Comparison of ENCODE assay signal across 10 mouse cellular contexts in genomic region chr9:32443817-32444216, GRCm38 (mm10).
DNase-seq lines count a peak whose midpoint lies in the region; ATAC-seq lines count a peak whose summit lies in the region.
"Had no signal": no experiment of that assay in that cellular context is flagged by ENCODE, and none has a peak within 500 bp of the region (broad histone marks: within the 10 kb centered on the region; RNA-seq: fewer than 3 reads in every experiment).

No protein-coding gene starts in this region.

- H3K4me2 ChIP-seq in heart, embryonic 11.5 days: no peak overlapping the region

- H3K36me3 ChIP-seq in heart, embryonic 11.5 days (ENCODE audit: control insufficient read depth, insufficient read depth, low read length): no peaks in the 10 kb centered on the region

- no peaks in the 10 kb centered on the region for H3K9me3 ChIP-seq in heart, embryonic 11.5 days (replicated peaks; ENCODE audit: control insufficient read depth, low read length)

- WGBS in heart, embryonic 11.5 days (ENCODE audit: insufficient replicate concordance): 54% methylated on average over 6 of the region's 6 CpGs

- no peak overlapping the region for H3K9ac ChIP-seq in heart, embryonic 11.5 days (ENCODE audit: low read depth, low read length)

- no peaks in the 10 kb centered on the region for H3K27me3 ChIP-seq in heart, embryonic 11.5 days (ENCODE audit: control insufficient read depth, insufficient read depth, low read length)

- no peak overlapping the region; the same call in 1 of the 2 replicates for H3K27ac ChIP-seq in heart, embryonic 11.5 days (ENCODE audit: low read depth, low read length)
- H3K27ac ChIP-seq: kidney, postnatal 0 days had no signal

- DNase-seq in heart, adult 11 months: peak; percentile 92
- peak; percentile 39 for DNase-seq in adipocyte (ENCODE audit: low spot score)
- peak; percentile 26 for DNase-seq in gastrocnemius, postnatal 10 days
- DNase-seq in heart, postnatal 36 days: peak; percentile 41 to 46
- DNase-seq in lung, postnatal 4 days: no peak
- no peak for DNase-seq in ovary, postnatal 10 days (ENCODE audit: low spot score)
- no peak for DNase-seq in left cerebral cortex, adult 18-20 months (ENCODE audit: low spot score in 2 of 2)
- DNase-seq: cerebellum, adult 2 months had no signal

- intact Hi-C loops in heart, postnatal 36 days (cut with DNase I): no loop called here

- no peak for ATAC-seq in heart, embryonic 11.5 days (replicated peaks; ENCODE audit: insufficient number of reproducible peaks, low FRiP score, low TSS enrichment)

- H3K4me3 ChIP-seq in heart, embryonic 11.5 days (ENCODE audit: low read depth, low read length): no peak overlapping the region

- peaks cover 7% of the 10 kb centered on the region for H3K4me1 ChIP-seq in heart, embryonic 11.5 days (ENCODE audit: control insufficient read depth, insufficient read depth, low read length)

Comparison
In these comparisons a context has a peak if more than half of its experiments do, and no peak if none do; other contexts are left out.
1. DNase-seq: peak in heart, adult 11 months (single experiment), adipocyte (single experiment), gastrocnemius, postnatal 10 days (single experiment) and heart, postnatal 36 days (2 of 2); none in lung, postnatal 4 days (0 of 2), ovary, postnatal 10 days (single experiment) and left cerebral cortex, adult 18-20 months (0 of 2).